21 mouse cellular contexts compared by ENCODE assay signal in the genomic region with DNA sequence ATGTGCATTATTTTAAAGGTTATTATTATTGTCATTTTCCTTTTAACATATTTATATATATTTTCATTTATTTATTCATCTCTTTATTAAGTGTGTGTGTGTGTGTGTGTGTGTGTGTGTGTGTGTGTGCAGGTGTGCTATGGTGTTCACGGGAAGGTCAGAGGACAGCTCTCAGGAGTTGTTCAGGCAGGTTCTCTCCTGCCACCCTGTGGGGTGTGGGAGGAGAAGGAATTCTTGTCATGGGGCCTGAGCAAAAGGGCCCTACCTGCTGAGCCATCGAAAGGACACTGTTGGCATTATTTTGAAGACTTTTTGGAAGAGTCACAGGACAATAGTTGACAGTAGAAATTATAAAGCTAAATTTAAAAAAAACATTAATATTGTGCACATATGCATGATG.
DNase-seq lines count a peak whose midpoint lies in the region; ATAC-seq and TF ChIP-seq lines count a peak whose summit lies in the region.
"Had no signal": no experiment of that assay in that cellular context is flagged by ENCODE, and none has a peak within 500 bp of the region (broad histone marks: within the 10 kb centered on the region; RNA-seq: fewer than 3 reads in every experiment).

No protein-coding gene starts in this region.

- DNase-seq in heart, adult 2 months = no peak
- no peak for DNase-seq in heart, adult 8-10 months (ENCODE audit: low spot score)
- DNase-seq in kidney, postnatal 4 days = peak; percentile 10 to 26
- DNase-seq in kidney, adult 11 months = no peak
- DNase-seq in spleen, adult 2 months (ENCODE audit: low read depth in 1 of 2, low spot score in 2 of 2) = no peak
- no peak for DNase-seq in spleen, postnatal 36 days (ENCODE audit: low spot score in 2 of 2)
- DNase-seq in splenic B cell, adult 2 months (ENCODE audit: low read depth, low spot score) = peak; percentile 29
- DNase-seq: adrenal gland, postnatal 10 days; B cell, adult 2 months; cerebellum, adult 11-12 months; right cerebral cortex, postnatal 14 days; thymus, postnatal 25 days had no signal

- no peak overlapping the region for H3K9ac ChIP-seq in heart, adult 2 months (ENCODE audit: low read depth, low read length)
- H3K9ac ChIP-seq: embryonic facial prominence, embryonic 15.5 days; kidney, embryonic 15.5 days; lung, embryonic 15.5 days; midbrain, embryonic 15.5 days; neural tube, embryonic 15.5 days had no signal

- H3K27me3 ChIP-seq in heart, adult 2 months (ENCODE audit: control insufficient read depth, insufficient read depth, low read length) = no peaks in the 10 kb centered on the region
- no peaks in the 10 kb centered on the region for H3K27me3 ChIP-seq in spleen, adult 2 months (ENCODE audit: control insufficient read depth, insufficient read depth, low read length)
- H3K27me3 ChIP-seq in splenic B cell, adult 2 months (ENCODE audit: control insufficient read depth, insufficient read depth, low read length, poor library complexity, severe bottlenecking) = no peaks in the 10 kb centered on the region
- H3K27me3 ChIP-seq: embryonic facial prominence, embryonic 15.5 days; kidney, embryonic 15.5 days; lung, embryonic 15.5 days; midbrain, embryonic 15.5 days; neural tube, embryonic 15.5 days had no signal

- H3K27ac ChIP-seq in heart, adult 2 months = no peak overlapping the region
- H3K27ac ChIP-seq in spleen, adult 2 months (ENCODE audit: insufficient read depth, low read length) = no peak overlapping the region
- H3K27ac ChIP-seq: embryonic facial prominence, embryonic 15.5 days; forebrain, embryonic 10.5 days; kidney, embryonic 15.5 days; limb, embryonic 10.5 days; lung, embryonic 15.5 days; midbrain, embryonic 15.5 days; neural tube, embryonic 15.5 days had no signal

- no peaks in the 10 kb centered on the region for H3K79me2 ChIP-seq in heart, adult 2 months (replicated peaks; ENCODE audit: control insufficient read depth, insufficient read depth, low read length)

- no peaks in the 10 kb centered on the region for H3K4me1 ChIP-seq in heart, adult 2 months (ENCODE audit: control insufficient read depth, insufficient read depth, low read length)
- no peaks in the 10 kb centered on the region for H3K4me1 ChIP-seq in spleen, adult 2 months (ENCODE audit: control insufficient read depth, insufficient read depth, insufficient read length)
- H3K4me1 ChIP-seq: kidney, embryonic 15.5 days; lung, embryonic 15.5 days; midbrain, embryonic 15.5 days had no signal

- no peaks in the 10 kb centered on the region for H3K36me3 ChIP-seq in heart, adult 2 months (ENCODE audit: control insufficient read depth, insufficient read depth, low read length)
- no peaks in the 10 kb centered on the region for H3K36me3 ChIP-seq in spleen, adult 2 months (ENCODE audit: control insufficient read depth, insufficient read depth, low read length)
- no peaks in the 10 kb centered on the region for H3K36me3 ChIP-seq in splenic B cell, adult 2 months (ENCODE audit: control insufficient read depth, insufficient read depth, low read length, poor library complexity, severe bottlenecking)
- H3K36me3 ChIP-seq: embryonic facial prominence, embryonic 15.5 days; forebrain, embryonic 10.5 days; kidney, embryonic 15.5 days; limb, embryonic 10.5 days; lung, embryonic 15.5 days; midbrain, embryonic 15.5 days; neural tube, embryonic 15.5 days had no signal

- no peak for TF ChIP-seq POLR2A in heart, adult 2 months (IDR thresholded peaks at IDR 0.05; ENCODE audit: insufficient read depth, low read depth, low read length)
- TF ChIP-seq POLR2A in spleen, adult 2 months (IDR thresholded peaks at IDR 0.05; ENCODE audit: low read depth, low read length) = no peak

- TF ChIP-seq CTCF in heart, adult 2 months (IDR thresholded peaks at IDR 0.05) = peak; percentile 13; the same call in 1 of the 2 replicates
- peak; percentile 23; the same call in 1 of the 2 replicates for TF ChIP-seq CTCF in spleen, adult 2 months (IDR thresholded peaks at IDR 0.05; ENCODE audit: extremely low read depth, insufficient read depth, insufficient read length, insufficient replicate concordance)

- WGBS in heart, adult 2 months = 55% methylated on average over 2 of the region's 2 CpGs
- WGBS in spleen, adult 2 months = 54% methylated on average over 2 of the region's 2 CpGs

- TF ChIP-seq EP300 in heart, adult 2 months (IDR thresholded peaks at IDR 0.05; ENCODE audit: insufficient read depth, low read depth, low read length) = no peak

- ATAC-seq in megakaryocyte-erythroid progenitor cell, adult 5-6 weeks (replicated peaks; ENCODE audit: low FRiP score, low TSS enrichment, poor library complexity, severe bottlenecking) = no peak
- ATAC-seq: midbrain, embryonic 15.5 days; Patski had no signal

- intact Hi-C loops in heart, adult 2 months (cut with DNase I) = no loop called here

- H3K4me3 ChIP-seq in heart, adult 2 months = no peak overlapping the region
- H3K4me3 ChIP-seq in spleen, adult 2 months (ENCODE audit: extremely low read depth, insufficient read depth, insufficient read length) = no peak overlapping the region
- H3K4me3 ChIP-seq: embryonic facial prominence, embryonic 15.5 days; forebrain, embryonic 10.5 days; kidney, embryonic 15.5 days; limb, embryonic 10.5 days; lung, embryonic 15.5 days; midbrain, embryonic 15.5 days; neural tube, embryonic 15.5 days had no signal

Comparison
In these comparisons a context has a peak if more than half of its experiments do, and no peak if none do; other contexts are left out.
1. DNase-seq: peak in kidney, postnatal 4 days (2 of 2) and splenic B cell, adult 2 months (single experiment); none in heart, adult 2 months (0 of 2), heart, adult 8-10 months (single experiment), kidney, adult 11 months (single experiment), spleen, adult 2 months (0 of 2) and spleen, postnatal 36 days (0 of 2).